Mouse (Mus musculus) duodenum, adult 2 months (tissue): ENCODE data around the gene 2410004P03Rik. TPM values are rescaled to one million over a fixed set of nuclear protein-coding genes. Genes with fewer than 3 reads are reported as not detected.

Source experiments
- polyA plus RNA-seq: library from polyadenylated mRNA; depleted of rRNA; stranded (reverse); fragments of >200 nt; gene quantifications from 2 replicates; pipeline ENCODE4 v1.2.3, GENCODE M21; 2012; ENCODE audit warnings: low replicate concordance; rRNA removed

The 2410004P03Rik gene
- polyA plus RNA-seq = 0.45 and 0.54 TPM in 2 replicates

DNA sequence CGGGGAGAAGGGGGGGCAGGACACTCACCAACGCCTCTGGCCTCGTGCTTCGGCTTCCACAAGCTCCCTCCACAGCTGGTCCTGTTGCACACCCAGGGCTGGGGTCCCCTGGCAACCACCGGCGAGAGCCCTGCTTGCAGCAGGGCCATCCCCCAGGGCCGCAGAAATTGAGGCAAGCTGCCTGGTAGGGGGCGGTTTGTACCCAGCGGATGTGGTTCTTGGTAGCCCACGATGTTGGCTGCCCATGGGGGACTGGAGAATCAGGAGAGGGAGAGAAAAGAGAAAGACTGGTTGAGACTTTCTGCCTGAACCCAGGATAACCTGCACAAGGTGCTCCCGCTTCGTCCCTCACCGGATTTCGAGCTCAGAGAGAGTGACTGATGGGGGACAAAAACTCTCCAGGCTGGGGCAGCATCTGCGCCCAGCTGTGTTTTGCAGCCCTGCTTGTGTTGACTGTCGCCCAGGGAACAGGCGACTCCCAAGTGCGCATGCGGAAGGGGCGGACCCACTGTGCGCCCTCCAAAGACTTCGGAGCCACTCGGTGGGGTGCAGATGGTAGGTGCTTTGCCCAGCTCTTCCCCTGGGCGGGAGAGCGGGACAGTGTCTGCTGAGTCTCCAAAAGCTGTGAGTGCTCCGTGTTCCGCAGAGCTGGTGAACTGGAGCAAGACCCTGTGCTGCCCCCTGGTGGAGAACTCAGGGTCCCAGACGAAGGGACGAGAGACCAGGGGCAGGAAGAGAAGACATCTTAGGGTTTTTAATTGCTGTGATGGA, at the start of gene 2410004P03Rik:
2410004P03Rik (minus strand) TSS at position 628 of the 771 bp plus-strand sequence.

DNA sequence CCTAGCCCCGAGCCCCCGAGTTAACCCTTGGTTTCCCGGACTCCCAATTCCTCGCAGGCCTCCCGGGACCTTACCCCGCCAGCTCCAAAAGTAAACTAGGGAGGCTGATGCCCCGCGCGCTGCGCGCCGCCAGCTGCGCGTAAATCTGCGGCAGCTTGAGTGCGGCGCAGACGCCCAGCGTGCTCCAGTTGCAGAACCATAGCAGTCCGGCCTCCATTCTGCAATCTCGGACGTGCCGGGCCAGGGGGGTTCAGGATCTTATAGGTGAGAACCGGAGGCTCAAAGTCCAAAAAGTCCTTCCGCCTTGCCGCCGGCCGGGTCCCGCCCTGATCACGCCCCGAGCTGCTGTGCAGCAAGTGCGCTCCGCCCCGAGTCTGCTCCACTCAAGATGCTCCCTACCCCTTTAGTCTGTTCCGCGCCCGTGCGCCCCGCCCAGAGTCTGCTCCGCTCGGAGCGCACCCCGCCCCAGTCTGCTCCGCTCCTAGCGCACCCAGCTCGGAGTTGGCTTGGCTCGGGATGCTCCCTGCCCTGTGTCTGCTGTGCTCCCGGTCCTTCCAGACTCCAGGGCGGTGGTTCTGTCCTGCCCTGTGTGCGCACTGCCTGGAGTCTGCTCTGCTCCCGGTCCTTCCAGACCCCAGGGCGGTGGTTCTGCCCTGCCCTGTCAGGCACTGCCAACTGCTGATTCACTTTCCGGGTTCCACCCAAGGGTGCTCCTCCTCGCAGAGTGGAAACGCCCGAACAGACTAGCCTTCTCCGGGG, 11.6 kb downstream of the 2410004P03Rik start, which contains the start of gene Pqlc3:
Pqlc3 (minus strand) TSS at position 670 of the 759 bp plus-strand sequence.

Other genes starting within 250 kb of the 2410004P03Rik start
- 2.1 and 3.0 TPM in 2 replicates for gene Greb1, start 210.8 kb downstream of the 2410004P03Rik start, polyA plus RNA-seq
- gene E2f6, start 200.8 kb downstream of the 2410004P03Rik start, polyA plus RNA-seq = 5.4 and 7.0 TPM in 2 replicates
- 1.2 and 1.4 TPM in 2 replicates for gene Rock2, start 116.8 kb downstream of the 2410004P03Rik start, polyA plus RNA-seq
- gene Pqlc3, start 11.3 kb downstream of the 2410004P03Rik start, polyA plus RNA-seq = 63.0 and 72.8 TPM in 2 replicates
- 1.7 and 2.9 TPM in 2 replicates for gene Kcnf1, start 165.2 kb upstream of the 2410004P03Rik start, polyA plus RNA-seq